In genomic region chr10:62338176-62338575, GRCm38 (mm10) we compare ENCODE assay signal across 8 mouse cellular contexts. TPM values are rescaled to one million over a fixed set of nuclear protein-coding genes. Genes with fewer than 3 reads are reported as not detected.
DNase-seq lines count a peak whose midpoint lies in the region; ATAC-seq and TF ChIP-seq lines count a peak whose summit lies in the region.

No protein-coding gene starts in this region.

- peak overlapping the region; percentile 77 for H3K4me3 ChIP-seq in left cerebral cortex, adult 2 months
- H3K4me3 ChIP-seq in heart, postnatal 0 days (ENCODE audit: low read depth, low read length), result peak overlapping the region; percentile 72
- H3K4me3 ChIP-seq in midbrain, postnatal 0 days (ENCODE audit: low read depth, low read length), result peak overlapping the region; percentile 71

- no peak for ATAC-seq in heart, postnatal 0 days (ENCODE audit: insufficient read depth, low read depth)
- no peak for ATAC-seq in midbrain, postnatal 0 days (ENCODE audit: low FRiP score)

- no peaks in the 10 kb centered on the region for H3K9me3 ChIP-seq in heart, postnatal 0 days (replicated peaks; ENCODE audit: control insufficient read depth, low read length)
- H3K9me3 ChIP-seq in midbrain, postnatal 0 days (ENCODE audit: low read length), result no peaks in the 10 kb centered on the region

- H3K27me3 ChIP-seq in heart, postnatal 0 days (ENCODE audit: control insufficient read depth, insufficient read depth, low read length), result no peaks in the 10 kb centered on the region
- no peaks in the 10 kb centered on the region for H3K27me3 ChIP-seq in midbrain, postnatal 0 days (ENCODE audit: insufficient read depth, low read length)

- TF ChIP-seq CTCF in left cerebral cortex, adult 2 months (IDR thresholded peaks at IDR 0.05), result no peak
- no peak for TF ChIP-seq CTCF in heart, postnatal 0 days (IDR thresholded peaks at IDR 0.05; ENCODE audit: low read depth)
- TF ChIP-seq CTCF in midbrain, postnatal 0 days (IDR thresholded peaks at IDR 0.05), result no peak

- peak; percentile 48 for DNase-seq in cerebellum, adult 11-12 months
- DNase-seq in cerebellum, postnatal 4 days (ENCODE audit: low spot score in 2 of 2), result no peak
- no peak for DNase-seq in left cerebral cortex, adult 2 months (ENCODE audit: extremely low spot score in 1 of 2, low spot score in 2 of 2)
- no peak for DNase-seq in left cerebral cortex, adult 18-20 months (ENCODE audit: low spot score in 2 of 2)
- peak; percentile 16 for DNase-seq in heart, postnatal 0 days (ENCODE audit: low spot score)
- DNase-seq in midbrain, postnatal 0 days (ENCODE audit: low spot score), result no peak
- no peak for DNase-seq in MN1 (ENCODE audit: low spot score)
- no peak for DNase-seq in adrenal gland, postnatal 10 days

- H3K27ac ChIP-seq in left cerebral cortex, adult 2 months, result peak overlapping the region; percentile 92; the same call in 1 of the 2 replicates
- peak overlapping the region; percentile 88 for H3K27ac ChIP-seq in heart, postnatal 0 days (ENCODE audit: low read depth)
- no peak overlapping the region for H3K27ac ChIP-seq in midbrain, postnatal 0 days (ENCODE audit: low read depth, low read length)

- TF ChIP-seq EP300 in heart, postnatal 0 days (IDR thresholded peaks at IDR 0.05; ENCODE audit: low read depth), result no peak

- peak overlapping the region; percentile 69; the same call in 1 of the 2 replicates for H3K9ac ChIP-seq in heart, postnatal 0 days (replicated peaks; ENCODE audit: low read depth, low read length)
- H3K9ac ChIP-seq in midbrain, postnatal 0 days (replicated peaks; ENCODE audit: low read length, poor library complexity, severe bottlenecking), result 0 out of 2 replicates have a peak overlapping the region, but pooled peaks have one; percentile 90

- no peaks in the 10 kb centered on the region for H3K36me3 ChIP-seq in heart, postnatal 0 days (replicated peaks; ENCODE audit: control insufficient read depth, insufficient read depth, low read length)
- no peaks in the 10 kb centered on the region for H3K36me3 ChIP-seq in midbrain, postnatal 0 days (ENCODE audit: insufficient read depth, low read length)

- 23% methylated on average over 9 of the region's 9 CpGs for WGBS in heart, postnatal 0 days
- WGBS in midbrain, postnatal 0 days, result 38% methylated on average over 9 of the region's 9 CpGs

- H3K4me2 ChIP-seq in heart, postnatal 0 days (ENCODE audit: low read depth, low read length), result peak overlapping the region; percentile 83
- H3K4me2 ChIP-seq in midbrain, postnatal 0 days (ENCODE audit: low read depth, low read length, poor library complexity, severe bottlenecking), result peak overlapping the region; percentile 70

- peaks cover 48% of the 10 kb centered on the region for H3K4me1 ChIP-seq in heart, postnatal 0 days (ENCODE audit: control insufficient read depth, insufficient read depth)
- H3K4me1 ChIP-seq in midbrain, postnatal 0 days (ENCODE audit: insufficient read depth, low read length), result peaks cover 12% of the 10 kb centered on the region

- intact Hi-C loops in left cerebral cortex, adult 2 months (cut with DNase I), result no loop called here

RNA-seq across cellular contexts. Expression of gene Hk1, which starts 41.5 kb away (rescaled TPM):
- 100 to 1,000 TPM; 298 to 310 TPM for total RNA-seq in left cerebral cortex, adult 2 months (2021)
- 100 to 1,000 TPM; 311 to 318 TPM for total RNA-seq in left cerebral cortex, adult 18-20 months (2021)
- total RNA-seq in heart, postnatal 0 days (2014; rRNA removed; ENCODE audit: low replicate concordance), result 100.0 and 140 TPM in 2 replicates
- polyA plus RNA-seq in heart, postnatal 0 days (2015; fragmentation: Nextera tagmentation; extraction: Ambion mirVana), result 128 and 148 TPM in 2 replicates
- 103 and 119 TPM in 2 replicates for total RNA-seq in midbrain, postnatal 0 days (2014; rRNA removed)
- polyA plus RNA-seq in midbrain, postnatal 0 days (2015; fragmentation: Nextera tagmentation; extraction: Ambion mirVana), result 157 and 163 TPM in 2 replicates
- 10 to 100 TPM; 27.3 to 38.4 TPM for total RNA-seq in adrenal gland, postnatal 10 days (2021)

Comparison
In these comparisons a context has a peak if more than half of its experiments do, and no peak if none do; other contexts are left out.
1. DNase-seq: peak in cerebellum, adult 11-12 months (single experiment) and heart, postnatal 0 days (single experiment); none in cerebellum, postnatal 4 days (0 of 2), left cerebral cortex, adult 2 months (0 of 2), left cerebral cortex, adult 18-20 months (0 of 2), midbrain, postnatal 0 days (single experiment), MN1 (single experiment) and adrenal gland, postnatal 10 days (single experiment).
2. Peak in every context shown above with its lines, with median percentiles within 50 percentile points of each other: H3K4me3 ChIP-seq.